Mouse (Mus musculus) layer of hippocampus, postnatal 36 days (tissue): ENCODE data around the gene Olfr1030. TPM values are rescaled to one million over a fixed set of nuclear protein-coding genes. Genes with fewer than 3 reads are reported as not detected.
"Not testable (repeated sequence)": the region's sequence is repeated elsewhere in the genome, so short reads cannot be mapped to it uniquely, and the experiment has no call there.

Experiments used
- DNase-seq, 2 experiments: peaks; one replicate each; pipeline ENCODE4 v3.0.0; 2022
- total RNA-seq, 2 experiments: library from RNA; stranded (reverse); gene quantifications; 2 replicates each; pipeline ENCODE4 v1.2.3; 2021

Gene Olfr1030
- total RNA-seq, result not detected

- no peak for DNase-seq
These were observed at the start of gene Olfr1030 for GRCm38 (mm10) chr2:85978976-85979375. Gene Olfr1030, plus strand, starts transcription at chr2:85979276.

GRCm38 (mm10) chr2:85950137-85950536, 28.9 kb upstream of the Olfr1030 start, which contains the start of gene Olfr1028:
Gene Olfr1028, plus strand, starts transcription at chr2:85950437.
- DNase-seq, result no peak

GRCm38 (mm10) chr2:85973595-85973994, 5.5 kb upstream of the Olfr1030 start, which contains the start of gene Olfr1029:
Gene Olfr1029, plus strand, starts transcription at chr2:85973895.
- DNase-seq, result no peak

- no peak for DNase-seq
These were observed 10.9 kb downstream of the Olfr1030 start, which contains the start of gene Olfr1031 for GRCm38 (mm10) chr2:85990004-85990403. Gene Olfr1031, plus strand, starts transcription at chr2:85990304.

- DNase-seq, result no peak
These were observed 26.2 kb downstream of the Olfr1030 start, which contains the start of gene Olfr1032 for GRCm38 (mm10) chr2:86005240-86005639. Gene Olfr1032, plus strand, starts transcription at chr2:86005540.

GRCm38 (mm10) chr2:86020406-86020805, 41.3 kb downstream of the Olfr1030 start, which contains the start of gene Olfr1033:
Gene Olfr1033, plus strand, starts transcription at chr2:86020633.
- DNase-seq, result not testable (repeated sequence)

- not testable (repeated sequence) for DNase-seq
These were observed 42.4 kb downstream of the Olfr1030 start for GRCm38 (mm10) chr2:86021518-86021917.

Other genes with a start within 250 kb of the Olfr1030 start
- gene Olfr1012, start 216.5 kb upstream of the Olfr1030 start, total RNA-seq, result not detected
- gene Olfr1013, start 212.2 kb upstream of the Olfr1030 start, total RNA-seq, result not detected
- not detected for gene Olfr1014, start 206.6 kb upstream of the Olfr1030 start, total RNA-seq
- not detected for gene Olfr1015, start 197.3 kb upstream of the Olfr1030 start, total RNA-seq
- not detected for gene Olfr1016, start 176.7 kb upstream of the Olfr1030 start, total RNA-seq
- not detected for gene Olfr1018, start 160.8 kb upstream of the Olfr1030 start, total RNA-seq
- not detected for gene Olfr1019, start 133.8 kb upstream of the Olfr1030 start, total RNA-seq
- gene Olfr1020, start 132.2 kb upstream of the Olfr1030 start, total RNA-seq, result not detected
- gene Olfr1022, start 110.7 kb upstream of the Olfr1030 start, total RNA-seq, result not detected
- gene Olfr1023, start 93.6 kb upstream of the Olfr1030 start, total RNA-seq, result not detected
- gene Olfr1024, start 74.2 kb upstream of the Olfr1030 start, total RNA-seq, result not detected
- not detected for gene Olfr1025-ps1, start 64.1 kb upstream of the Olfr1030 start, total RNA-seq
- gene Olfr1026, start 57.7 kb upstream of the Olfr1030 start, total RNA-seq, result not detected
- gene Olfr1028, start 28.8 kb upstream of the Olfr1030 start, total RNA-seq, result not detected
- gene Olfr1029, start 5.4 kb upstream of the Olfr1030 start, total RNA-seq, result not detected
- gene Olfr1031, start 11.0 kb downstream of the Olfr1030 start, total RNA-seq, result not detected
- not detected for gene Olfr1032, start 26.3 kb downstream of the Olfr1030 start, total RNA-seq
- gene Olfr1033, start 41.4 kb downstream of the Olfr1030 start, total RNA-seq, result not detected
- gene Olfr1034, start 66.6 kb downstream of the Olfr1030 start, total RNA-seq, result not detected
- gene Olfr1036, start 94.7 kb downstream of the Olfr1030 start, total RNA-seq, result not detected
- gene Olfr1037, start 108.1 kb downstream of the Olfr1030 start, total RNA-seq, result not detected
- not detected for gene Olfr1039, start 156.7 kb downstream of the Olfr1030 start, total RNA-seq
- not detected for gene Olfr1040, start 167.5 kb downstream of the Olfr1030 start, total RNA-seq
- gene Olfr1042, start 182.6 kb downstream of the Olfr1030 start, total RNA-seq, result not detected
- not detected for gene Olfr1043, start 188.2 kb downstream of the Olfr1030 start, total RNA-seq
- not detected for gene Olfr1044, start 198.5 kb downstream of the Olfr1030 start, total RNA-seq
- not detected for gene Olfr52, start 206.4 kb downstream of the Olfr1030 start, total RNA-seq
- not detected for gene Olfr1045, start 223.7 kb downstream of the Olfr1030 start, total RNA-seq
- gene Olfr1046, start 240.0 kb downstream of the Olfr1030 start, total RNA-seq, result not detected